Mouse (Mus musculus) embryonic facial prominence, embryonic 14.5 days (tissue): ENCODE measurements around the gene Msmb. TPM values are rescaled to one million over a fixed set of nuclear protein-coding genes. Genes with fewer than 3 reads are reported as not detected.

Experiments
- ATAC-seq: fragments of 200-750 bp; cut with Nextera tagmentation; 2 replicates; pipeline ENCODE4 v1.8.0; 2017; ENCODE audit warnings: low read depth, moderate number of reproducible peaks, moderate TSS enrichment
- DNase-seq: peaks from one replicate; pipeline ENCODE4 v3.0.0-alpha.2; 2015; ENCODE audit warnings: low spot score
- H3K27ac ChIP-seq: fragments of 300-500 bp; sonication (generic); replicated peaks from 2 replicates; pipeline ENCODE4 v1.5.1; 2014; ENCODE audit warnings: low read depth, mild to moderate bottlenecking, low read length, moderate library complexity
- H3K27me3 ChIP-seq: fragments of 300-500 bp; sonication (generic); replicated peaks from 2 replicates; pipeline ENCODE4 v1.6.1; 2014; ENCODE audit warnings: low read length; ENCODE audit not compliant: control insufficient read depth, insufficient read depth
- H3K36me3 ChIP-seq: fragments of 300-500 bp; sonication (generic); 2 replicates; pipeline ENCODE4 v1.6.1; 2014; ENCODE audit warnings: low read length, mixed read lengths; ENCODE audit not compliant: control insufficient read depth, insufficient read depth
- H3K4me1 ChIP-seq: fragments of 300-500 bp; sonication (generic); 2 replicates; pipeline ENCODE4 v1.6.1; 2014; ENCODE audit warnings: antibody characterized with exemption, low read length; ENCODE audit not compliant: control insufficient read depth, insufficient read depth
- H3K4me2 ChIP-seq: fragments of 300-500 bp; sonication (generic); 2 replicates; pipeline ENCODE4 v1.6.1; 2014; ENCODE audit warnings: low read depth, mild to moderate bottlenecking, low read length, moderate library complexity, mixed read lengths
- H3K4me3 ChIP-seq: fragments of 300-500 bp; sonication (generic); 2 replicates; pipeline ENCODE4 v1.5.1; 2014; ENCODE audit warnings: low read depth, mild to moderate bottlenecking, low read length
- H3K9ac ChIP-seq: fragments of 300-500 bp; sonication (generic); 2 replicates; pipeline ENCODE4 v1.6.1; 2014; ENCODE audit warnings: low read depth, mild to moderate bottlenecking, low read length, moderate library complexity, mixed read lengths
- H3K9me3 ChIP-seq: fragments of 300-500 bp; sonication (generic); 2 replicates; pipeline ENCODE4 v1.6.1; 2016; ENCODE audit warnings: low read length; ENCODE audit not compliant: control insufficient read depth
- WGBS: fragments of 180-500 bp; shearing (Covaris S2); extraction: QIAGEN DNeasy Blood & Tissue Kit; methylation state at CpG from one replicate; pipeline ENCODE4 v1.1.7; 2014; 5-methylcytosine and 5-hydroxymethylcytosine counted together
- polyA plus RNA-seq: library from polyadenylated mRNA; unstranded; fragments of >200 nt; fragmentation: Nextera tagmentation; extraction: Ambion mirVana; gene quantifications from 2 replicates; pipeline ENCODE4 v1.2.1, GENCODE M21; 2014

The Msmb gene
- polyA plus RNA-seq, 1 experiment from 2014 or later, result not detected

DNA sequence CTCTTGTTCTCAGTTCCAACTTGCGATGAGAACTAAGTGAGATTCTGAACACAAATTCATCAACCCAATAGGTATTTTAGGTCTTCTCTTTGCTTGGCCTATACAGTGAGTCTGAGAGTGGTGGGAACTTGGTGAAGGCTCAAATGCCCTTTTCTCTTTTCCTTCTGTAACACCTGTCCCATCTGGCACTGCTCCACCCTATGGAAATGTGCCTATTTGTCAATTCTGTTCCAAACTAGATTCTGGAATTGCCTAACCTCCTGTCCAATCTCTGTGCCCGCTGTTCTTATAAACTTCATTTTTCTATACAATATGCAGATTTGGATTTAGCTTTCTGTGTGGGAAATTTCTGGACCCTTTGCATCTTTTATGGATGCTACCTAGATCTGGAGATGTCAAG lies 11.3 kb downstream of the Msmb start:
- no peak overlapping the region for H3K4me3 ChIP-seq
- H3K27ac ChIP-seq, result no peak overlapping the region
- ATAC-seq (no peak), DNase-seq (no peak)
- H3K36me3 ChIP-seq, result no peaks in the 10 kb centered on the region
- no peak overlapping the region for H3K4me2 ChIP-seq
- H3K9me3 ChIP-seq, result no peaks in the 10 kb centered on the region; the same call in 1 of the 2 replicates
- H3K4me1 ChIP-seq, result no peaks in the 10 kb centered on the region
- H3K9ac ChIP-seq, result no peak overlapping the region
- H3K27me3 ChIP-seq, result no peaks in the 10 kb centered on the region
- 95% methylated on average over 2 of the region's 2 CpGs for WGBS

DNA sequence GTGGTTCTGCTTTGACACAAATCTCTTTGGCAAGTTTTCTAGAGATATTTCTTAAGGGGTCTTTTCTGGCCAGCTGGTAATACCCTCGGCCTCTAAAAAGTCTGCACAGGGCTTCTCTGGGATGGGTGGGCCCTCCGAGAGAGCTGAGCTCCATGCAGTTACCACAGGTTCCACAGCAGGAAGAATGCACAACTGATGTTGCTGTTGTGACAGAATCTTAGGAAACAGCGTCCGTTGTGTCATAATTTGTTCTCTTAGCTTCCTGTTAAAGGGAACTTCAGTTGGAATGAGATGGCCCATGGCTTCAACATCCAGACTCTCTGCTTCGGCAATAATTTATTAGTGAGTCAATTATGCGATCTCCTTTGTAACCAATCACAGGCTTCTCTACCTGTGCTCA lies 12.9 kb downstream of the Msmb start:
- H3K9ac ChIP-seq, result no peak overlapping the region
- H3K27ac ChIP-seq, result no peak overlapping the region
- H3K4me3 ChIP-seq, result no peak overlapping the region
- no peaks in the 10 kb centered on the region for H3K4me1 ChIP-seq
- 85% methylated on average over 6 of the region's 6 CpGs for WGBS
- H3K27me3 ChIP-seq, result no peaks in the 10 kb centered on the region
- no peak for ATAC-seq
- DNase-seq, result no peak
- no peaks in the 10 kb centered on the region for H3K36me3 ChIP-seq
- no peak overlapping the region for H3K4me2 ChIP-seq
- no peaks in the 10 kb centered on the region for H3K9me3 ChIP-seq

DNA sequence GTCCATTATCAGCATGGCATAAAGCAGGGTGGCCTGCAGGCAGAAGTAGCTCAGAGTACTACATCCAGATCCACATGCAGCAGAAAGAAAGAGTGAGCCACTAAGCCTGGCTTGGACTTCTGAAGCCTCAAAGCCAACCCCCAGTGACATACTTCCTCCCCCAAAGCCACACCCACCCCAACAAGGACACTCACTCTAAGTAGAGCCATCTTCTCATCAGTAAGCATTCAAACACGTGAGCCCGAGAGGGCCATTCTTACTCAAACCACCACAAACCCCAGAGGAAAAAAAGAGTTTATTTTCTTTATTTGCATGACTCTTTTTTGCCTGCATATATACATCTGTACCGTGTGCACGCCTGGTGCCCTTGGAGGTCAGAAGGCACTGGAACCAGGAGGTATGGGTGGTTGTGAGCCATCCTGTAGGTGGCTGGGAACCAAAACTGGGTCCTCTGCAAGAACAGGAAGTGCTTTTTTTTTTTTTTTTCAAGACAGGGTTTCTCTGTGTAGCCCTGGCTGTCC lies 17.4 kb downstream of the Msmb start:
- Histone ChIP-seq H3K9ac (peak overlapping the region; percentile 89), H3K4me1 (peaks cover 8% of the 10 kb centered on the region), H3K9me3 (no peaks in the 10 kb centered on the region), H3K36me3 (peaks cover 2% of the 10 kb centered on the region; the same call in 1 of the 2 replicates), H3K4me3 (peak overlapping the region; percentile 73), H3K27me3 (no peaks in the 10 kb centered on the region), H3K27ac (peak overlapping the region; percentile 19; the same call in 1 of the 2 replicates), H3K4me2 (peak overlapping the region; percentile 87)
- ATAC-seq, result no peak; the same call in 1 of the 2 replicates
- DNase-seq, result peak; percentile 36
- 39% methylated on average over 4 of the region's 4 CpGs for WGBS

DNA sequence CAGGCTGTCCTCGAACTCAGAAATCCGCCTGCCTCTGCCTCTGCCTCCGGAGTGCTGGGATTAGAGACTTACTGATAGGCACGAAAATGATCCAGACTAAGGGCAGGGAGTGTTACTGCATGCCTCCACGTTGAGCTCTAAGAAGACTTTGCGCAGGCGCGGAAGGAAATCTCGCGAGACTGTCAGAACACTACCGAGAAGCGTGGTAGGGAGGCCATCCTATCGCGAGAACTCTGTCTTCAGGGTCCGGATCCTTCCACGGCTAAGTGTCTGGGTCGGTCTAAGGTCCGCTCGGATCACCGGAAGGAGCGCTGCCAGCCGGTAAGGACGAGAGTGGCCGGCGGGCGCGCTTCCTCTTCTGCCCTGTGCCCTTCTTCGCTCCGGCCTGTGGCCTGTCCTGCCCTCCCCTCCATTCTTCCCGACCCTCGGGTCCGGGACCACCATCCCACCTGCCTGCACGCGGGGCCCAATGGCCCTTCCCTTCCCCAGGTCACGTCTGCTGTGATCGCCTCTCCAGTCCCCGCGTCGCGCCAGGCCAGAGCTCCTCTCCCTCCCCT lies 17.9 kb downstream of the Msmb start, which contains the start of gene Ncoa4:
TSS of gene Ncoa4 (plus strand) at position 176 of the 557 bp plus-strand sequence.
- Histone ChIP-seq H3K9ac (peak within 1 kb of the TSS; percentile 89), H3K27me3 (no peaks in the 10 kb centered on the region), H3K9me3 (no peaks in the 10 kb centered on the region), H3K4me1 (peaks cover 11% of the 10 kb centered on the region), H3K4me3 (peak within 1 kb of the TSS; percentile 73), H3K36me3 (peaks cover 2% of the 10 kb centered on the region; the same call in 1 of the 2 replicates), H3K4me2 (peak within 1 kb of the TSS; percentile 87), H3K27ac (peak within 1 kb of the TSS; percentile 66)
- DNase-seq, result peak; percentile 99
- peak; percentile 98 for ATAC-seq
- under 1% methylated on average over 36 of the region's 40 CpGs for WGBS

DNA sequence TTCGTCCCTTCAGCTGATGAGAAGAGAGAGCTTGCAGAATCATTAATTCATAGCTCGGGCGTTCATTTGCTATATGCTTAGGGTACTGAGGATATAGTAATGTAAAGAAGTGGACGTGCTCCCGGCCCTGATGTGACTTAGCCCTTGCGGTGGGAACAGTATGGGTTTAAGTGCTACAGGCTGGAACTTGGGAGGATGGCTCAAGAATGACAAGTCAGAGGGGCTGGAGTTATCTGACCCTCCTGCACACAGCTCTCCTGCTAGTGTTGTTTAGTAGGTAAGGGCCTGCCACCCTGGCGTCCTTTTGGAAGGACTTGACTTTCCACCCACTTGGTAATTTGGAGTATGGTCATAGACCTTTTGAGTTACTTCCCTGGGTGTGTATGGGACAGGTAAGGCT lies 18.7 kb downstream of the Msmb start:
- no peaks in the 10 kb centered on the region for H3K9me3 ChIP-seq
- H3K27ac ChIP-seq, result no peak overlapping the region
- peak overlapping the region; percentile 87 for H3K4me2 ChIP-seq
- DNase-seq, result no peak
- H3K4me3 ChIP-seq, result peak overlapping the region; percentile 73
- ATAC-seq, result no peak
- peaks cover 13% of the 10 kb centered on the region for H3K4me1 ChIP-seq
- no peaks in the 10 kb centered on the region for H3K27me3 ChIP-seq
- peaks cover 2% of the 10 kb centered on the region; the same call in 1 of the 2 replicates for H3K36me3 ChIP-seq
- 32% methylated on average over 7 of the region's 7 CpGs for WGBS
- H3K9ac ChIP-seq, result peak overlapping the region; percentile 89

DNA sequence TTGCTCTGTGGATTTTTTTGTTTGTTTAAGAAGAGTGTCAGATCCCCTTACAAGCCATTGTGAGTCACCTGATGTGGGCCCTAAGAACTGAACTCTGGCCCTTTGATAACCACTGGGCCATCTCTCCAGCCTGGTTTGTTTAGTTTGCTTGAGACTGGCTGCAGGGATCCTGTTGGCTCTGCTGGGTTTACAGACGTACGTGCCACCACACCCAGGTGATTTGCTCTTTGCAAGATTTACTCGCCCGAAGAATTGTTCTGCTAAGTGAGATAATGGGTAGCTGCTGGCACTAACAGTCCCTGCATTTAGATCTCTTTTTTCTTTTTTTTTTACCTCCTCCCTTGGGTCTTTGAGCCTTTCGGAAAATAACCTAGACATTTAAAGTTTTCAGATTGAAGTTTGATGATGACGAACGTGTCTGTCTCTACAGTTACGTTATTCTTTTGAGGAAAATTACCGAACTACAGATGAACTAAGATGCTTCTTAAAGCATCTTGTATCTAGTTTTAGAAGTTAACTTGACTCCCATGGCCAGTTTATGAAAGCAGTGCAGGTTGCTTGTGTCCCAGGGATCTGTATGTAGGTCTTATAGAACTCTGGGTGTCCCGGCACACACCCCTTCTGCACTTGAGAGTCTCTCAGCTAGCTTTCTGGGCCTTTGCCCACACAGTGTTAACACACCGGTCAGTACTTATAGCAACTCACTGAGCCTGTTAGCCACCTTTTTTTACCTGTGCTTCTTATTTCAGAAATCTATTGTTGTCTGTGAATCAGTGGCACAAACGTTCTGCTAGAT lies 19.5 kb downstream of the Msmb start:
- H3K27ac ChIP-seq, result no peak overlapping the region
- 86% methylated on average over 12 of the region's 12 CpGs for WGBS
- H3K4me1 ChIP-seq, result peaks cover 13% of the 10 kb centered on the region
- H3K4me2 ChIP-seq, result peak overlapping the region; percentile 87; the same call in 1 of the 2 replicates
- H3K9ac ChIP-seq, result peak overlapping the region; percentile 89
- H3K36me3 ChIP-seq, result peaks cover 2% of the 10 kb centered on the region; the same call in 1 of the 2 replicates
- no peak for ATAC-seq
- no peak for DNase-seq
- no peaks in the 10 kb centered on the region for H3K9me3 ChIP-seq
- no peaks in the 10 kb centered on the region for H3K27me3 ChIP-seq
- peak overlapping the region; percentile 73; the same call in 1 of the 2 replicates for H3K4me3 ChIP-seq

DNA sequence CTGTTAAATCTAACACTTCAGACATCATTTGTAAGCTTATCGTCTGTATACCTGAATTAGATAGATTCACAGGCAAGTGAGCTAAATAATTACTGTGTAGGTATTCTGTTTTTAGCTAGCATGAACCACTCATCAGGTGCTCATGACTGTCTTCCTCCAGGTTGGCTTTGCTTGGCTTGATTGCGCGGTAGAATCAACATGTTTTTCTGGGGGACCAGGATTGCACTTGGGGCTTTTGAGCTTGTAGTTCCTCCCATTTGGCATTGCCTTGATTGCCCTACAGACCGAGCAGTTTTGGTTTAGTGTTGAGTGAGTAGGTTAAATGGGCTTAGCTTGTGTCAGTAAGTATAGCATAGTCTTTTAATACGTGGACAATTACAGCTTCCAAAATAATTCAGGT lies 20.4 kb downstream of the Msmb start:
- H3K9ac ChIP-seq, result no peak overlapping the region
- H3K4me1 ChIP-seq, result peaks cover 13% of the 10 kb centered on the region
- no peak overlapping the region for H3K27ac ChIP-seq
- no peak for ATAC-seq
- H3K36me3 ChIP-seq, result peaks cover 2% of the 10 kb centered on the region; the same call in 1 of the 2 replicates
- no peak overlapping the region for H3K4me3 ChIP-seq
- WGBS, result 91% methylated on average over 5 of the region's 5 CpGs
- no peak overlapping the region for H3K4me2 ChIP-seq
- H3K9me3 ChIP-seq, result no peaks in the 10 kb centered on the region
- DNase-seq, result no peak
- H3K27me3 ChIP-seq, result no peaks in the 10 kb centered on the region

DNA sequence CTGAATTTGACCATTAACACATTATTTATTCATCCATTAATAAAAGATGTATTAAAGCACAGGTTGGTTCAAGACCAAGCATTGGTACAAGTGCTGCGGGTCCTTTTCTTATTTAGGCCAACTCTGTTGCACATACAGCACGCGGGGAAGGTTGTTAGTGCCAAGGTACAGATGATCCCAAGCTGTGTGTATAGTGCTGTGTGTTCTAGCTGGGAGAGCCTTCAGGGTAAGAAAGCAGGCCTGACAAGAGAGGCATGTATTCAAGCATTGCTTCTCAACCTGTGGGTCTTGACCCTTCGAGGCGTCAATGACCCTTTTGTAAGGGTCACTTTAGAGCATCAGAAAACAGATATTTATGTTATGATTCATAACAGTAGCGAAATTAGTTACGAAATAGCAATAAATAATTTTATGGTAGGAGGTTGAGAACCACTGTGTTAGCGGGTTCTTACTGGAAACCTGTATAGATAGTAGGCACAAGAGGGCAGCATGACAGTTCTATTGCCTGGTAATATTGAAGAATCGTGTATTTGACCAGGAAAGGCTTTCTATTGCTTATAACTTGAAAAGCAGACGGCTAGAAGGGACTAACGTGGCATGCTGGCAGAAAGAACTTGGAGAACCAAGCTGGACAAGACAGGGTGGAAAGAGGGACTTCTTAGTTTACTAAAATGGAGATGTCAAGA lies 21.5 kb downstream of the Msmb start:
- ATAC-seq, result no peak
- Histone ChIP-seq H3K36me3 (peaks cover 2% of the 10 kb centered on the region; the same call in 1 of the 2 replicates), H3K4me1 (peaks cover 13% of the 10 kb centered on the region), H3K4me2 (no peak overlapping the region), H3K27me3 (no peaks in the 10 kb centered on the region), H3K4me3 (no peak overlapping the region), H3K9ac (no peak overlapping the region), H3K27ac (no peak overlapping the region), H3K9me3 (no peaks in the 10 kb centered on the region)
- DNase-seq, result no peak
- 91% methylated on average over 11 of the region's 11 CpGs for WGBS
